Mouse (Mus musculus) kidney, adult 9 months (tissue): Measurements from ENCODE around the gene Hist1h4m.
"Not testable (repeated sequence)": the region's sequence is repeated elsewhere in the genome, so short reads cannot be mapped to it uniquely, and the experiment has no call there.

Source experiments
- DNase-seq: peaks from one replicate; pipeline ENCODE4 v3.0.0; 2022

The Hist1h4m gene

GRCm38 (mm10) chr13:21811074-21811473 lies 472 bp upstream of the Hist1h4m start:
- not testable (repeated sequence) for DNase-seq

- not testable (repeated sequence) for DNase-seq
These were observed 546 bp downstream of the Hist1h4m start for GRCm38 (mm10) chr13:21812092-21812491.

- not testable (repeated sequence) for DNase-seq
These were observed 8.7 kb downstream of the Hist1h4m start for GRCm38 (mm10) chr13:21820082-21820890.

- no peak for DNase-seq
These were observed 17.0 kb downstream of the Hist1h4m start for GRCm38 (mm10) chr13:21828511-21828910.

GRCm38 (mm10) chr13:21830344-21830743 lies 18.8 kb downstream of the Hist1h4m start:
- no peak for DNase-seq

GRCm38 (mm10) chr13:21831418-21832394 lies 20.2 kb downstream of the Hist1h4m start, which contains the start of gene Hist1h4n:
Hist1h4n (minus strand) TSS chr13:21832196.
- not testable (repeated sequence) for DNase-seq

GRCm38 (mm10) chr13:21833461-21833860 lies 21.9 kb downstream of the Hist1h4m start, which contains the start of the genes Hist1h2ap and Hist1h2br:
Hist1h2ap (minus strand) TSS chr13:21833507.
Hist1h2br (plus strand) TSS chr13:21833743.
- DNase-seq: not testable (repeated sequence)

GRCm38 (mm10) chr13:21840508-21840907 lies 29.0 kb downstream of the Hist1h4m start:
- not testable (repeated sequence) for DNase-seq

- DNase-seq: not testable (repeated sequence)
These were observed 34.8 kb downstream of the Hist1h4m start for GRCm38 (mm10) chr13:21846356-21846755.

- DNase-seq: no peak
These were observed 36.3 kb downstream of the Hist1h4m start for GRCm38 (mm10) chr13:21847883-21848282.

- not testable (repeated sequence) for DNase-seq
These were observed 39.1 kb downstream of the Hist1h4m start for GRCm38 (mm10) chr13:21850696-21851095.

GRCm38 (mm10) chr13:21852215-21852945 lies 40.8 kb downstream of the Hist1h4m start:
- DNase-seq: peak; percentile 27

GRCm38 (mm10) chr13:21855146-21855545 lies 43.6 kb downstream of the Hist1h4m start:
- peak; percentile 51 for DNase-seq

- DNase-seq: peak; percentile 40
These were observed 44.2 kb downstream of the Hist1h4m start for GRCm38 (mm10) chr13:21855698-21856162.

GRCm38 (mm10) chr13:21861608-21862007 lies 50.1 kb downstream of the Hist1h4m start:
- DNase-seq: no peak
